Mouse (Mus musculus): ENCODE measurements around the gene Cmss1.
A peak's percentile ranks its signal among the peaks of the same experiment; 100 is the strongest.

Gene Cmss1

GRCm38 (mm10) chr16:57606444-57607227 is at the start of gene Cmss1:
TSS of gene Cmss1 (minus strand) at chr16:57606864.
- DNase-seq (ENCODE audit: low read depth, low spot score), result peak; percentile 87

DNA sequence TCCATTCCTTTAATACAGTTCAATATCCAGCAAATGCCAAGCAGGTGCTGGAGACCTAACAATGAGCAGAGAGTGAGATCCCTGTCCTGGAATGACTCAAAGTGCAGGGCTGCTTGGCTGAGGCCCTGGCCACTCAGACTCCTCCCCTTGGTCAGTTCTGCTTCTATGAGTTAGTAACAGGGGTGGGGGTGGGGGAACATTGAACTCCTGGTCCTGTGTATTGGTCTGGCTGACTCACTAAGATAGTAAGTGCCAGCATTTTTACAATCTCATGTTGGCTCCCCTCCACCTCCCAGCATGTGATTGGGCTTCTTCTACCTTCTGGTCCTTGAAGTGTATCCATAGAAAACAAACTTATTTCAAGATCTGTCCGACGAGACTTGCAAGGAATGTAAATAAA is 43.2 kb upstream of the Cmss1 start:
- DNase-seq (ENCODE audit: low read depth, low spot score), result peak; percentile 93

GRCm38 (mm10) chr16:57641346-57641885 is 34.8 kb upstream of the Cmss1 start:
- DNase-seq (ENCODE audit: low read depth, low spot score), result no peak

GRCm38 (mm10) chr16:57634766-57635165 is 28.1 kb upstream of the Cmss1 start:
- DNase-seq (ENCODE audit: low read depth, low spot score), result peak; percentile 48

GRCm38 (mm10) chr16:57634191-57634590 is 27.5 kb upstream of the Cmss1 start:
- DNase-seq (ENCODE audit: low read depth, low spot score), result peak; percentile 92

DNA sequence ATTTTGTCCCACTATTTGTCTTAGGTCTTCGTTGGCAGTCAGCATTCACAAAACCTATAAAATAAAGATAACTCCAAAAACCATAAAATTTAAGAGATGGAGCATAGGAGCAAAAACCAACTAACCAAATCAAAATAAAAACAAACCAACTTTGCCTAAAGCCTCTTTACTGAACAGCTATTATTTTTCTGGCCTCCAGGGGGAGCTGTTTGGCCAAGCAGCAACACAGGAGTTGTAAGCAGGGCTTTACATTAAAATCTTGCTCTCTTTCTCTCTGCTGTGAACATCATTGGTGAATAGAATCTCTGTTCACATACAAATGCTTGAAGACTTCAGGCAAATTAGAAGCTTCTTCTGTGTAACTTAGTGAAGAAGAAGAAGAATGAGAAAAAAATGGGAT is 5.1 kb upstream of the Cmss1 start:
- peak; percentile 82 for DNase-seq (ENCODE audit: low read depth, low spot score)

GRCm38 (mm10) chr16:57601031-57601430 is 5.6 kb downstream of the Cmss1 start:
- DNase-seq (ENCODE audit: low read depth, low spot score), result no peak

DNA sequence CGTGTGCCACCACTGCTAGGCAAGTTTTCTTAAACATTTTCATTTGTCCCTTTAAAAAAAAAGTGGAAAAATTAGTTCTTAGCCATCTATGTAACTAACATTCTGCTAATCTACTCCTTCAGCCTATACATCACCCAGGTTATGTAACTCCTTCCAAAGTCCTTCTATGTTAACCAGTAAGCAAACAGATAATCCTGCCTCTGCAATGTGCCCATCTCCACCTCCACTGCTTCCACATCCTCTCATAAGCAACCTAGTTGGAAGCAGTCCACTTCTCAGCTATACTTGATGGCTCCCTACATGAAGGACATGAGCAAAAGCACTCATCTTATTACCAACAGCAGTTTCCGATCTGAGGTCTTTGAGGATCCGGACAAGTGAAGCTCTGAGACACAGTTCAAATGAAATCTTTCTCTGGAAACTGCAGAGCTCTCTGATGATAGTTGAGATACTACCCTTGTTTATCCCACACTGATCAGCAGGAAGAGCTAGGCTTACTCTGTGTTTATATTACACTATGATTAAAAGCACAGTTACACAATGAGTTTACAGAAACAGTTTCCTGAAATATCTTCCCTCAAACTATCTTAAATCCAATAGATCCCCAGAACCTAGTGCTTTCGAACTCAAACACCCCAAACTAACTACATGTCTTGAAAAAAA is 9.2 kb downstream of the Cmss1 start:
- DNase-seq (ENCODE audit: low read depth, low spot score), result no peak

GRCm38 (mm10) chr16:57593422-57594157 is 13.1 kb downstream of the Cmss1 start:
- peak; percentile 90 for DNase-seq (ENCODE audit: low read depth, low spot score)

DNA sequence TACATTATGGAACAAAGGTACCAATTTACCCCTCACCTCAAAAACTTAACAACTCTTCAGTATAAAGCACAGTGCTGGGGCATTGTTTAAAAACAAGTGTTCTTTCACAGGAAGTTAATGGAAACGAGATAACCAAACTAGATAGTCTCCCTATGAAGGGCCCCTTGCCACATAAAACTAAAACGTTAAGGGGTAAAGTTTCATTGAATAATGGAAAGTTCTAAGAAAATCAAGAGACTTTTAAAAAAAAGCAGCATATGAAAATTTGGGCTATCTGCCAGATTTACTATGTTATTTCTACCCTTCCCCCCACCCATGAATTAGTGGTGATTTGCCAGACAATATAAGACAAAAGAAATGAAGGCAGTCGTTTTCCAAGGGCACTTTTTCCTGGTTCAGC is 21.5 kb downstream of the Cmss1 start:
- DNase-seq (ENCODE audit: low read depth, low spot score), result no peak

GRCm38 (mm10) chr16:57582008-57582407 is 24.7 kb downstream of the Cmss1 start:
- no peak for DNase-seq (ENCODE audit: low read depth, low spot score)

- no peak for DNase-seq (ENCODE audit: low read depth, low spot score)
These were observed 26.6 kb downstream of the Cmss1 start for GRCm38 (mm10) chr16:57580041-57580440.

GRCm38 (mm10) chr16:57577519-57577918 is 29.1 kb downstream of the Cmss1 start:
- DNase-seq (ENCODE audit: low read depth, low spot score), result peak; percentile 64

DNA sequence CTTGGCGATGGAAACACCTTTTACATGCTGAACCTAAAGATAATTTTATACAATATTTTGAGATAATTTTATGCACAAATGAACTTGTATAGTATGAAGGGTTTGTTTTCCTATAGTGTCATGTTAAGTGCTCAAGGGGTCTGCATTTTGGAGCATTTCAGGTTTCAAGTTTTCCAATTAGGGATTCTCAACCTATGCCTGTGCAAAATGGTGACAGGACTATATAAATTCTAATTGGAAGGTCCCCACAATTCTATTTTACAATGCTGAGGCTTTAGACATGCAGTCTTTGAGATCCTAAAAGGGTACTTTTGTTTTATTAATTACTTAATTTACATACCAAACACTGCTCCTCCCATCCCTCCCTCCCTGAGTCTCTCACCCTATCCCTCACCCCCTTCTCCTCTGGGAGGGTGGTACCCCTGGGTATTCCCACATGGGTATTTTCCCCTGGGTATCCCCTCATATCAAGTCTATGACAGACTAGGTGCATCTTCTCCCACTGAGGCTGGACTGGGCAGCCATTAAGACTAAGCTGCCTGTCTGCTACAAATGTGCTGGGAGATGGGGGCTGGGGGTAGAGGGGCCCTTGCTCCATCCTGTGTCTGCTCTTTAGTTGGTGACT is 30.8 kb downstream of the Cmss1 start:
- DNase-seq (ENCODE audit: low read depth, low spot score), result no peak

GRCm38 (mm10) chr16:57573831-57574230 is 32.8 kb downstream of the Cmss1 start:
- DNase-seq (ENCODE audit: low read depth, low spot score), result no peak

- DNase-seq (ENCODE audit: low read depth, low spot score), result no peak
These were observed 35.8 kb downstream of the Cmss1 start for GRCm38 (mm10) chr16:57570789-57571311.

DNA sequence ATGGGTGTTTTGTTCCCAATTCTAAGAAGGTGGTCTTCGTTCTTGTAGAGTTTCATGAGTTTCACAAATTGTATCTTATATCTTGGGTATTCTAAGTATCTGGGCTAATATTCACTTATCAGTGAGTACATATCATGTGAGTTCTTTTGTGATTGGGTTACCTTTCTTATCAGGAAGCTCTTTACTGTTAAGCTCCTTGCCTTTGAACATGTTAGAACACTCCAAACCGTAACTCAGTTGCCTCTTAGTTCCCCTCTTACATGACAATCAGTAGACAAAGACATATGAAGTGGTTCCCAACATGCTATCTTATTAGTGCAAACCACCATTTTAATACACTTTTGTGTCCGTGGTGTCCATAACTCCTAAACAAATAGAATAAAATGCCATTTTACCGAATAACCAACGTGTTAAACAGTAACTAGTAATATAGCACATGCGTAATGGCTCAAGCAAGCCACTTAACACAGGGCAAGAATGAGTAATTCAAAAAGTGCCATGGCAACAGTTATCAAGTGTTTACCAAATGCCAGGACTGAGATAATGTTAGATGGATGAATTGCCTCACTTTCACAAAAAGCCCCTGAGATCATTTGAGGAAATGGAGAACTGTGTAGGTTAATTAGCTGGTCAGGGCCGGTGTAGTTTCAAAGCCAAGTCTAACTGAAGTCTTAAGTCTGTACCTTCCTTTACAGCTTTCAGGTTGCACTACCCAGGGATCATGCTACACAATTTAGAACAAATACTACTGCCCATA is 37.8 kb downstream of the Cmss1 start:
- no peak for DNase-seq (ENCODE audit: low read depth, low spot score)

DNA sequence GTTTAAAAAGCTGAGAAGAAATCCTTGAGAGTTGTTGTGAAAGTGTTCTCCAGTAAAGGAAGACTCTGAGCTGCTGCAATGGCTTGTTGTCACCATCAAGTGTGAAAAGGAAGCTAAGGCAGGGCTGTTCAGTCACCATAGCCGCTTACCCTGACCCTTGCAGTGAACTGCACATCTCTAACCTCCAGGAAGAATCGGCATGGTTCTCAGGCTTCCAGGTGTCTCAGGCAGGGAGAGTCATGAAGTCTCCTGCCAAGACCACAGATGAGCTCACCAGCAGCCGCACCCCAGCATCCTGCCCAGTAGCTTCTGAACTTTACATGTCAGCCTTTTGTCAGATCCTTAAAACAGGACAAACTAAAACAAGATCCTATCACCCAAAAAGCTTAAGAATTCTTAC is 40.4 kb downstream of the Cmss1 start:
- DNase-seq (ENCODE audit: low read depth, low spot score), result peak; percentile 73

DNA sequence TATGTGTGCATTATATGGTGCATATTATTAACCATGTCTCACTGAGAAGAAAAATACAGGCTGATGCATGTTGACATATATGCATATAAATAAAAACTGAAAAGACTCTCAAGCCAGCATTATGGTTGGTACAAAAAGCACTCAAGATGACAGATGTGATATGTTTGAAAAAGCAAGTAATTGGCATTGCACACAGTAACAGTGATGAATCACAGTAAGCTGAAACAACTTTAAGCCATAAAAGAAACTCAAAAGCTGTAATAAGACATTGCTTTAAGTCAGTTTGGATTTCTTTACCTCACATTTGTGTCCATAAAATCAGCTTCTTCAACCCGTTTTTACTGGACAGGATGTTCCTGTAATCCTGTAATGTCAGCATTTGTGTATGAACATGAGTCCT is 41.9 kb downstream of the Cmss1 start:
- DNase-seq (ENCODE audit: low read depth, low spot score), result peak; percentile 57

DNA sequence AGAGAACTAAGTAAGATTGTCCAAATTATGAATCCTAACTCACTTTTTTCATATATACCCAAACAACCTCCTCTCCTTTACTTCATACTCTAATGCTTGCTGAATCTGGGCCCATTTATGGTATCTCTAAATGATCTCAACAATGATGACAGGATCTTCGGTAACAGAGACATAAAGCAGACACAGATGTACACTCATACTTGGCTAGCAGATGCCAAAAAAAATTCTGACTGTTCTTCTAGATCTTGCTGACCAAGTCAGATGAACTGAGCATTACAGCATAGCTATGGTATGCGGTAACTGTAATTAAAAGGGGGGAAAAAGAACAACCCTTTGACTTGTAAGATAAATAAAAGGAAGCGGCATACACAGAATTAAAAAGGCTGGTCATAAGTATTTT is 43.2 kb downstream of the Cmss1 start:
- peak; percentile 94 for DNase-seq (ENCODE audit: low read depth, low spot score)

DNA sequence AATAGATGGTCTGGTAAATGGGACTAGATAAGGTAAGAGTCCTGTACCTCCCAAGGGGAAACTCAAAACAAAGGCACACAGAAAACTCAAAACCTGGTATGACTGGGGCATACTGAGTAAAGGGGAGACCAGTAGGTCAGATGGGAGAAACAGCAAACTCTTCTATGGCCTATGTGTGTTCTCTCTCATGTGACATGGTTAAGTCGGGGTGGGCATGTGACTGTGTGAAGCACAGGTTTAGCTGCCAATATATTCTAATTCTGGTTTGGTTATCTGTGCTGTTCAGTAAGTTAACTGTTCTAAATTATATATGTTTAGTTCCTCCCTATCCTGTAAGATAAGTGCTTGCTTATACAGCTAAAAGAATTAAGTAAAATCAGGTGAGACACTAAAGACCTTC is 46.5 kb downstream of the Cmss1 start:
- no peak for DNase-seq (ENCODE audit: low read depth, low spot score)

All from 3T3-L1 (cell line).